Mouse (Mus musculus): ENCODE results near the gene Szt2.

The Szt2 gene

GRCm38 (mm10) chr4:118409142-118409900 lies at the start of gene Szt2, which contains the start of gene Med8:
TSS of gene Szt2 (minus strand) at chr4:118409273.
TSS of gene Med8 (plus strand) at chr4:118409337.
- peak; percentile 95 for DNase-seq (ENCODE audit: low read depth)

DNA sequence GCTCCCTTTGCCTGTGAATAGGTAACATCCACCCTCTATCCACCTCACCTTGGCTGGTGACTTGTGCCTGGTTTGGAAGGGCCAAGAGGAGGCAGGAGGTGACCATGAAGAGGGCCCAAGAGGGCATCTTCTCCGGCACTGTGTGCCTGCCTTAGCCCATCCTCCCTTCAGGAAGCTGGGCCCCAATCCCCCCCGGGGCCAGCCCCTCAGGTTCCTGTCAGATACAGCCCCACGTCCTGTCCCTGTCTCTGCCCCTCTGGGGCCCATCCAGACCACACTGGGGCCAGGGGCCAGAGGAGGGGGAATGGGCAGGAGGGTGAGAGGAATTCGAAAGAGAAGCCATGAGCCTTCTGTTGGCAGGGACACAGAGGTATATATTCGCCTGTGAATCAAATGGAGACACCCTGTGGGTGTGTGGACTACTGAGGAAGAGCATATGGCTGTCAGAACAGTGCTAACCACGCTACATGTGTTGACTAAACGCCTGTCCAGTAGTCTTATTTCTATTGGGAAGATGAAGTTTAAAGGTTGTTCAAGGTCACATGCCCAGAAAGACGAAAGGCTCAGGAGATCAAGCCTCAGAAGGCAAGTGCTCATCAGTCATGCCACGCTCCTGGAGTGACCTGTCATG lies 48.4 kb upstream of the Szt2 start, which contains the start of gene Mpl:
TSS of gene Mpl (minus strand) at position 169 of the 631 bp plus-strand sequence.
- DNase-seq (ENCODE audit: low read depth), result no peak

GRCm38 (mm10) chr4:118446415-118447153 lies 37.5 kb upstream of the Szt2 start:
- DNase-seq (ENCODE audit: low read depth), result no peak

DNA sequence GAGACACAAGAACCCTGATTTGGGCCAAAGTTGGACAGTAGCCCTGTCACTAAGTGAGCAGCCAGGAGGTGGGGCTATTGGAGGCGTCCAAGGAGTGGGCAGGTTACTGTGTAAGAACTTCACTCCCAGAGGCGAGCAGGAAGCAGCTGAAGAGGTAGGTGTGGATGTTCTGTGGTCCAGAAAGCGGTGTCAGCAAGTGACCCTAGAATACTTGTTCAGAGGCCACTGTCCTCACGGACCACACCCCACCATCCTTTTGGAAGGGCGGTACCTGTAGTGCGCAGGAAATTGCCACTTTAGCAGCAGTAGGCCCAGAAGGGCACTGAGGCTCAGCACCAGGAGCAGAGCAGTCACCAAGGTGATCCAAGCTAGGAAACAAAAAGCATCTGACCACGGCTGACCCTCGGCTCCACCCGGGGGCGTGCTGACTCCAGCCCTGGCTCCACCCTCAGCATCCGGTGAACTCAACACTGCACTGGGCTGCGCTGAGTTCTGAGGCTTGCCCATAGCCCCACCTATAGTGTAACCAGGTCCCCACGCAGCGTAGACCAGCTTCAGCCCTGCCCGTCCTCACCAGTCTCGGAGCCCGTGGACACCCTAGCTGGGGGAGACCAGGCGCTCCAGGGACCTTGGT lies 36.8 kb upstream of the Szt2 start:
- peak; percentile 27 for DNase-seq (ENCODE audit: low read depth)

DNA sequence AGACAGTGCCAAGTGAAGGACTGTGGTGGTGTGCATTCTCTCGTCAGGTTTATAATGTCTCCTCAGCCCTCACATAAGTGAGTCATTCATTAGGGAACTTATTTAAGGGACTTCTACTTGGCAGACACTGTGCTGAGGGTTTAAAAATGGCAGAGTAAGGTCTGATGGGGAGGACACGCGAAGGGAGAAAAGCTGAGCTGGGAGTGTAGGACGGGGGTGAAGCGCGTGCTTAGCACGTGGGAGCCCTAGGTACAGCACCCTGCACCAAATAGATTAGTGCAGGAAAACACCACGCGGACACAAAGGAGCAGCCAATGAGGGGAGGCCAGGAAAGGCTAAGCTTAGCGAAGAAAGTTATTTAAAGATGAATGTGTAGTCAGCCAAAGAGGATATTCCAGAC lies 36.0 kb upstream of the Szt2 start:
- DNase-seq (ENCODE audit: low read depth), result peak; percentile 15

DNA sequence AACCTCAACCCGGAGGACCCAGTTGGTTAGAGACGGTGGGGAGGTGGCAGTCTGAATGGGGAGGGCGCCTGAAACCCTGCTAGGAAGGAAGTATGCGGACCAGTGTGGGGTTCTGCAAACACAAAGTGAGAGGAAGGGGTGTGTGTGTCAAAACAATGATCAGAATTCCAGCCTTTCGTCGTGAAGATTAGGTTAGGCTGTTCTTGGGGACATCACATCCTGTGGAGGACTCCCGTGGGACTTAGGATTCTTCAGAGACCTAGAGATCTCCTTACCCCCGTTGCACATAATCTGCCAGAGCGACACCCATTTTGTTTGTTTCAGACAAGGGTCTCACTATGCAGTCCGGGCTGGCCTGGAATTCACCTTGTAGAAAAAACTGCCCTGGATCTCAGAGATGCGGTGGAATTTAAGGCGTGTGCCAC lies 28.8 kb upstream of the Szt2 start:
- DNase-seq (ENCODE audit: low read depth), result peak; percentile 46

DNA sequence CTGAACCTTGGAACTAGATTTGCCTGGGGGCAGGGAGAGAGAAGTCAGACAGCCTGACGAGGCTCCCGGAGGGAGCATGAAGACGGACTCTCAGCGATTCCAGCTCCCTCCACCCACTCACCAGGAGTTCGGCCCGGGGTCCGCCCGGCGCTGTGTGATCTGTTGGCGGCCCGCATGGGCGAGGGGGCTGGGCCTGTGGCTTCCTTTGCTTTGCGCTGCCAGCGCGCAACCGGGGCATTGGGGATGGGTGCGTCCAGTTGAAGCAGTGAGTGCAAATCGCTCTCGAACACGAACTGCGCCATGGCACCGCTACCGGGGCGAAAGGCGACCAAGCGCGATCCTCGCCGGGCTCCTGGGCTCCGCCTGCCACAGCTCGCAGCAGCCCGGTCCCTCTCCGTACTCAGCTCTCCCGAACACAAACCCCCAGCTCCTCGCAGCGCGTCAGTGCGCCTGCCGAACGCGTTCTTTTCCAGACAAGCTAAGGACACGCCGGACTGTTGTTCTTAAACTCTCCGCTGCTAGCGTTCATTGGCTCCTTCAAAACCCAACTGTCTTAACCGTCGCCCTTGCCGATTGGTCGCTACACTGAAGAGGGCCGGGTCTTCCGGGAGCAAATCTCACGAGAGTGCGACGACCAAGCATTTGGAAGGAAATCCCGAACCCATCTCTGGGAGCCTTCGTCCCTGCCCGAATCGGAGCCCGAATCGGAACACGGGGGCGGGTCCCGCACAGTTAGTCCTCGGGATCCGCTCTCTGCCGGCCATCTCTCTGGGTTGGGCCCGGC lies 27.9 kb upstream of the Szt2 start, which contains the start of gene Cdc20:
TSS of gene Cdc20 (minus strand) at position 533 of the 784 bp plus-strand sequence.
- peak; percentile 99 for DNase-seq (ENCODE audit: low read depth)

DNA sequence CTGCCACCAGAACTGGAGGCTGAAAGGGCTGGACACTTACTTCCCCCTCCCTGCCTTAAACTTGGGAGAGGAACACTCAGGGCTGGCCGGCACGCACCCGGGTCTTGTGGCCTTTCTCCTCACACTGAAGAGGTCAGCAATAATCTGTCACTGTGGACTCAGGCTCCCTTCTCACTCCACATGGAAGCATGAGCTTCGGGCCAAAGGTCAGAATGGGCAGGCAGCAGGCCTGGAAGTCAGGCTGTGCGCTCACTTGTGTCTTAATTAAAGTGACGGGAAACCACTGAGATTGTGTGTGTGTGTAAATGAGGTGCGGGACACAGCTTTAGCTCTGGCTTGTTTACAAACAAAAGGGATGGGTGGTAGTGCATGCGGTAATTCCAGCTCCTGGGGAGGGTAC lies 23.3 kb upstream of the Szt2 start:
- no peak for DNase-seq (ENCODE audit: low read depth)

DNA sequence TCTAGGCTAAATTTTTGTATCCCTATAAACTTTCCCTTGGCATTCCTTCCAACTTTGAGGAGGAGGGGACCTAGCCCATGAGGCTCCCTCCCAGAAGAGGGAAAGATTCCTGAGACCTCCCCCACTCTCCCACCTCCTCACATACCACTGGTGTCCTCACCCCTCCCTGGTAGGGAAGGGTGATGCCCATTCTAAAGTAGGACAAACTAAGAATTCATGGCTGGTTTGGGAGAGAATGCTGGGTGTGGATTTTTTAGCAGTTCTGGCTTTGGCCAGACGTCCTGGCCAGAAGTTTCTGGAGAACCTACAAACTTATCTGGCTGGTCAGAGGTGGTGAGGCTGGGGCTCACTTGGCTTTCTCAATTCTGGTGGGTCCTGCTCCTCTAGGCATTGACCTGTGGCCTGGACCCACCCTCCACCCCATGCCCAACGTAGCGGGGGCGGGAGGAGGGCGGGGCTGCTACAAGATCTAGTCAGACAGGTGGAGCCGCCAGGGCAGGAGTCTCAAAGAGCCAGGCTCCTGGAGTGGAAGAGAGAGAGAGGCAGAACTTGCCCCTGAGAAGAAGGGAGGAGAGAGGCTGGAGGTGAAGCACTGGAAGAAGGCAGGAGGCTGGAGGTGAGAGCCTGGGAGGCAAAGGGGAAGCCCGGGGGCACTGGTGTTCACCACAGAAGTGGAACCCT lies 20.3 kb upstream of the Szt2 start:
- no peak for DNase-seq (ENCODE audit: low read depth)

GRCm38 (mm10) chr4:118428531-118429214 lies 19.6 kb upstream of the Szt2 start:
- peak; percentile 71 for DNase-seq (ENCODE audit: low read depth)

DNA sequence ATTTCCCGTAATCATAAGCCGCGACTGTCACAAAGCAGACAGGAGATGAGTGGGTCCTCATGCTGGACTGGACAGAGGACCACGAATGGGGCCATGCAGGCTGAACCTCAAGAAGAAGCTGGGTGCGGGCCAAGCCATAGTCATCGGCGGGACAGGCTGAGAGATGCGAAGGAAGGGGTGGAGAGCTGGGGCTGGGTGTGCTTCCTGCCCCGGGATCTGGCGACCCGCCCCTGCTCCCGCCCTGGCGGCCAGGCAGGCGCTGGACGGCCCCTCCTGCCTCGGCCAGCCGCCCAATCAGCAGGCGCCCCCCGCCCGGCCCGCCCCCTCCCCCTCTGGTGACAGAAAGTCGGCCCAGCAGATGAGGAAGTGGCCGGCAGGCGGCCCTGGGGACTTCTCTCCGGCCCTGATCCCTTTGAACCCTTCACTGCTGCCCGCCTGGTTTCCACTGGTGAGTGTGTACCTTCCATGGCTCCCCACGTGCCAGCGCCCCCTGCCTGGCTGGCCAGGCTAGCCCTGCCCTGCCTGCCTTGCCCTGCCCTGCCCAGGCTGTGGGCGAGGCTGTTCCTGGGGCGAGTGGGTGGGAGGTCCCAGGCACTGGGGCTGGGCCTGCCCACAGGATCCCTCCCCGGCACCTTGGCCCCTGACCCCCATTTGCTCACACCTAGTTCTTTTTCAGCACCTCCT lies 18.8 kb upstream of the Szt2 start, which contains the start of gene Elovl1:
TSS of gene Elovl1 (plus strand) at position 326 of the 684 bp plus-strand sequence.
- DNase-seq (ENCODE audit: low read depth), result peak; percentile 97

GRCm38 (mm10) chr4:118427415-118427767 lies 18.3 kb upstream of the Szt2 start:
- peak; percentile 81 for DNase-seq (ENCODE audit: low read depth)

DNA sequence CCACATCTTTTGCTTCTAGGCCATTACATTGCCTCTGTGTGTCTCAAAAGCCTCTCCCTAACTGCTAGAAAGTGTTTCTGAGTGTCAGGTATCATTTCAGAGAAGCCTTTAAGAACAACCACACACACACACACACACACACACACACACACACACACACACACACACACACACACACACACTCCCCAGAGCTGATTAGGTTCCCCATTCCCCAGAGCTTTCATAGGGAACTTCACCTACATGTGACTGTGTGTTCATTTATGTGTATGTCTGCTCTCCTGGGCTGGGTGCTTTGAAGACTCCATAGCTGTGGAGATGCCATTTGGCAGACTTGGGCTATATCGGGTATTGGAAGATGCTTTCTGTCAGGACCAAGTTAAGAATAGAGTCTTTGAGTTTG lies 16.3 kb upstream of the Szt2 start:
- no peak for DNase-seq (ENCODE audit: low read depth)

DNA sequence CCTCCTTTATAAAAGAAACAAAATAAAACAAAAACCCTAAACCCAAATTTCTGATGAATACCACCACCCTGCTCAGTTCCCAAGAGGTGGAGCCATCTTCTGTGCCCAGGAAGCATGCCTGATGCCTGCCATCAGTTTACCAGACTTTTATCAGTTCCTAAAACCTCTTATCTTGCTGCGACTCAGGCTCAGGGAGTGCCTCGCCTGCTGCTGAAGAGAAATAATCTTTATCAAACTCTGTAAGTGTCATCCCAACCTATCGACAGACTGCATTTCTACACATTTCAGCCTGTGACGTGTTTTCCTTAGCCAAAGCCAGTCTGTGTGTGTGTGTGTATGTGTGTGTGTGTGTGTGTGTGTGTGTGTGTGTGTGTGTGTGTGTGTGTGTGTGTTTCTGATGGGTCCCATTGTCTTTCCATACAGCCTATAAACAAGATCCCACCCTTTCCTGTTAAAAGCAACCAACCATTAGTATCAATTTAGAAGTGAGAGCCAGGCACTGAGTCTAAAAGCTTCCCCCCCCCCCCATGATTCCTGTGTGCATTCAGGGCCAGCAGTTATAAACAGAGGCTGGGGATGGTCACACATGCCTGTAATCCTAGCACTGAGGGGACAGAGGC lies 15.6 kb upstream of the Szt2 start:
- no peak for DNase-seq (ENCODE audit: low read depth)

GRCm38 (mm10) chr4:118421384-118421783 lies 12.3 kb upstream of the Szt2 start:
- no peak for DNase-seq (ENCODE audit: low read depth)

- no peak for DNase-seq (ENCODE audit: low read depth)
These were observed 8.2 kb upstream of the Szt2 start for GRCm38 (mm10) chr4:118417112-118417797.

DNA sequence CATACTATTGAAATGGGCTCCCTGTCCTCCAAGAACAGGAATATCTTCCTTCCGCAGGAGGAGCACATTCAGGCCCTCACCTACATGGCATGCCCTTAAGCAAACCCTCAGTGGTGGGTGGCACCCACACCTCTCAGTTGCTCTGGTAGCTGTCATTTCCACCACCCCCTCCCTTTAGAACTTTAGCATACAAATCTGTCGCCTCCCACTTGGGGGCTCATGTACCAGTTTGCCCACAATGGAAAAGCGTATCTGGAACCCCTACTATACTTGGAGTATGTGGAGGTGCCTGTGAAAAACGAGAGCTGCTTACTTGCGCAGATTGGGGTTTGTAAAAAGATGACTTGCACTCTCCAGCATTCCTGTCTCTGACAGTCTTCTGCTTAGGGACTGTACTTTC lies 7.3 kb upstream of the Szt2 start:
- DNase-seq (ENCODE audit: low read depth), result no peak

DNA sequence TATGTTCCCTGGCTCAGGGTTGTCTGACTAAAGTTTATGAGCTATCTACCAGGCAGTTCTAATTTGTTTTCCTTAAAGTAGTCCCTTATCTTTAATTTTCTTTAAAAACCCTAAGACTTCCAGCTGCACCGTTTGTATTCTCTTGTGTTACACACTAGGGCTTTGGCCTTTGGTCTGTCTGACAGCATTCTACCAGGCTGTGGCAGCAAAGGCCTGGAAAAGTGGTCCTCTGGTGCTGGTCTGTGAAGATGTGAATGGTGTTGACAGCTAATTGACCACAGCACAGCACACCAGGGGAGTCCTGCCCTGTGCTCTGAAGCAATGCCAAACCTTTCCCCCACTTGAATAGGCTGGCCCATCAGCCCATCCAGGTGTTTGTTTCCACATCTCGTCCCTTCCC lies 6.7 kb upstream of the Szt2 start:
- peak; percentile 32 for DNase-seq (ENCODE audit: low read depth)

GRCm38 (mm10) chr4:118413553-118413952 lies 4.5 kb upstream of the Szt2 start:
- DNase-seq (ENCODE audit: low read depth), result no peak
